Mouse (Mus musculus) hematopoietic stem cell, adult 5-6 weeks (primary cell): Measurements from ENCODE around the gene Eif6. TPM values are rescaled to one million over a fixed set of nuclear protein-coding genes. Genes with fewer than 3 reads are reported as not detected.

Source experiments
- ATAC-seq, 2 experiments: fragments of 125-278 bp in 1 of 2; replicated peaks in 1 of 2; 2 replicates each; pipeline ENCODE4 v1.8.0; 2016 to 2017; ENCODE audit warnings: inconsistent platforms in 2 of 2, mild to moderate bottlenecking in 2 of 2, moderate number of reproducible peaks in 2 of 2, low read depth in 1 of 2, moderate TSS enrichment in 1 of 2; ENCODE audit not compliant: low FRiP score in 2 of 2, poor library complexity in 2 of 2, severe bottlenecking in 2 of 2, insufficient read depth in 1 of 2, low TSS enrichment in 1 of 2
- total RNA-seq: library from RNA; stranded (forward); fragments of 172-1452, 232-1000 nt; gene quantifications from 2 replicates; pipeline ENCODE4 v1.2.3, GENCODE M21; 2017

The Eif6 gene
- total RNA-seq, 1 experiment from 2014 or later, result 32.9 TPM

GRCm38 (mm10) chr2:155774927-155775684 is 51.6 kb downstream of the Eif6 start, which contains the start of gene Mmp24:
Gene Mmp24 (plus strand): TSS chr2:155775342.
- ATAC-seq, result no peak

- ATAC-seq, result no peak
These were observed 52.3 kb downstream of the Eif6 start for GRCm38 (mm10) chr2:155774261-155774926.

GRCm38 (mm10) chr2:155773664-155774063 is 53.1 kb downstream of the Eif6 start:
- ATAC-seq, result no peak

Other genes starting within 250 kb of the Eif6 start
- 18.3 and 32.5 TPM in 2 replicates for gene Gss, start 234.1 kb downstream of the Eif6 start, total RNA-seq
- 0.10 TPM in 1 of 2 replicates, not detected in the other for gene Myh7b, start 215.7 kb downstream of the Eif6 start, total RNA-seq
- 82.7 and 112 TPM in 2 replicates for gene Trpc4ap, start 134.5 kb downstream of the Eif6 start, total RNA-seq
- 44.5 and 48.5 TPM in 2 replicates for gene Edem2, start 97.5 kb downstream of the Eif6 start, total RNA-seq
- gene Gm17581, start 91.1 kb downstream of the Eif6 start, total RNA-seq, result not detected in 2 replicates
- 71.9 and 78.0 TPM in 2 replicates for gene Procr, start 75.8 kb downstream of the Eif6 start, total RNA-seq
- gene Mmp24, start 51.6 kb downstream of the Eif6 start, total RNA-seq, result 0.10 TPM in 1 of 2 replicates, not detected in the other
- gene BC029722, start 7.5 kb downstream of the Eif6 start, total RNA-seq, result 21.0 and 27.2 TPM in 2 replicates
- gene Fam83c, start 7.9 kb upstream of the Eif6 start, total RNA-seq, result not detected in 2 replicates
- 28.0 and 59.3 TPM in 2 replicates for gene Uqcc1, start 103.4 kb upstream of the Eif6 start, total RNA-seq
- not detected in 2 replicates for gene Gm15557, start 113.8 kb upstream of the Eif6 start, total RNA-seq
- not detected in 2 replicates for gene Gdf5, start 118.4 kb upstream of the Eif6 start, total RNA-seq
- gene Cep250, start 129.5 kb upstream of the Eif6 start, total RNA-seq, result 30.9 and 66.9 TPM in 2 replicates
- gene 6430550D23Rik, start 181.1 kb upstream of the Eif6 start, total RNA-seq, result 0.69 and 1.4 TPM in 2 replicates
- gene Ergic3, start 181.1 kb upstream of the Eif6 start, total RNA-seq, result 84.0 and 97.9 TPM in 2 replicates
- not detected in 2 replicates for gene Fer1l4, start 226.0 kb upstream of the Eif6 start, total RNA-seq
- gene Spag4, start 238.2 kb upstream of the Eif6 start, total RNA-seq, result 2.2 and 3.9 TPM in 2 replicates